Mouse (Mus musculus): ENCODE measurements around the gene H2-Q2.
"Not testable (repeated sequence)": the region's sequence is repeated elsewhere in the genome, so short reads cannot be mapped to it uniquely, and the experiment has no call there.

GRCm38 (mm10) chr17:35393864-35394800, 52.1 kb downstream of the H2-Q2 start:
- TF ChIP-seq CTCF (conservative IDR thresholded peaks at IDR 0.05; ENCODE audit: low read length); POU5F1 (IDR thresholded peaks at IDR 0.05; ENCODE audit: borderline replicate concordance, low read length); NANOG (IDR thresholded peaks at IDR 0.05; ENCODE audit: borderline replicate concordance, low read length): not testable (repeated sequence)

Data from E14TG2a.4 (cell line).